Mouse (Mus musculus): Measurements from ENCODE around the gene Zfyve27. TPM values are rescaled to one million over a fixed set of nuclear protein-coding genes. Genes with fewer than 3 reads are reported as not detected.

The Zfyve27 gene
- polyA plus RNA-seq, 1 experiment = 32.3 TPM

DNA sequence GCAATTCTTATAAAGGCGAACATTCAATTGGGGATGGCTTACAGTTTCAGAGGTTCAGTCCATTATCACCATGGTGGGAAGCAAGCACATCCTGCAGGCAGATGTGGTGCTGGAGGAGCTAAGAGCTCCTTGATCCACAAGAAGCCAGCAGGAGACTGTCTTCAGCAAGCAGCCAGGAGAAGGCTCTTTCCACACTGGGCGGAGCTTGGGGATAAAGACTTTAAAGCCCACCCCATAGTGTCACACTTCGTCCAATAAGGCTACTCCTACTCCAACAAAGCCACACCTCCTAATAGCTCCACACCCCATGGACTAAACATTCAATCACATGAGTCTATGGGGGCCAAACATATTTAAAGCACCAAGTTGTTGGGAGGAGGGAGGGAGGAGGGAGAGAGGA is 21.8 kb upstream of the Zfyve27 start:
- Histone ChIP-seq H3K27ac (ENCODE audit: insufficient read depth, low read depth, low read length) (no peak overlapping the region), H3K4me3 (ENCODE audit: insufficient read depth, low read length) (no peak overlapping the region), H3K4me1 (ENCODE audit: control insufficient read depth, insufficient read depth, low read length) (peaks cover 26% of the 10 kb centered on the region)
- TF ChIP-seq POLR2A (IDR thresholded peaks at IDR 0.05; ENCODE audit: borderline replicate concordance, low read depth, low read length) = no peak
- TF ChIP-seq CTCF (IDR thresholded peaks at IDR 0.05; ENCODE audit: low read depth, low read length) = no peak

DNA sequence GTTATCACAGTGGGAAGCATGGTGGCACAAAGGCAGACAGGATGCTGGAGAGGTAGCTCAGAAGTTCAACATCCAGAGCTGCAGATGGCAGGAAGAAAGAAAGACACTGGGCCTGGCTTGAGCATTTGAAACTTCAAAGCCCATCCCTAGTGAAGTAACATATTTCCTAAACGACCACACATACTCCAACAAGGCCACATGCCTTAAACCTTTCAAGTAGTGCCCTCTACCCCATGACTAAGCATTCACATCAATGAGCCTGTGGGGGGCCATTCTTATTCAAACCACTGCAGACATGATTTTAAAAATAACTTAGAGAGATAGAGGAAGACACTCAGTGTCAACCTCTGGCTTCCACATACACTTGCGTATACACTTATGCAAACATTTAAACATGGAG is 21.0 kb upstream of the Zfyve27 start:
- H3K4me1 ChIP-seq (ENCODE audit: control insufficient read depth, insufficient read depth, low read length) = peaks cover 28% of the 10 kb centered on the region
- no peak overlapping the region for H3K4me3 ChIP-seq (ENCODE audit: insufficient read depth, low read length)
- H3K27ac ChIP-seq (ENCODE audit: insufficient read depth, low read depth, low read length) = no peak overlapping the region
- TF ChIP-seq CTCF (IDR thresholded peaks at IDR 0.05; ENCODE audit: low read depth, low read length) (no peak), POLR2A (IDR thresholded peaks at IDR 0.05; ENCODE audit: borderline replicate concordance, low read depth, low read length) (no peak)

DNA sequence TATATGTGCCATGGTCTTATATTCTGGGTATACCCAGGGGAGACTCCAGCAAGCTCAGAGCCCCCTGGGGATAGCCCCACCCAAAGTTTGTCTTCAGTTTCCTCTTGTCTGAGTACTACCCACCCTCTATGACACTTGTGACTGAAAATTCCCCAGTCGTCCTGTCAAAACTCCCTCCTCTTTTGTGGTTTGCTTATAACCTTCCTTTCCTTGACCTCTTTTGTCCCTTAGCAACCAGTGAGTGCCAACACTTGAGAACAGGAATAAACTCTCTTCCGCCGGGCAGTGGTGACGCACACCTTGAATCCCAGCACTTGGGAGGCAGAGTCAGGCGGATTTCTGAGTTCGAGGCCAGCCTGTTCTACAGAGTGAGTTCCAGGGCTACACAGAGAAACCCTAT is 19.7 kb upstream of the Zfyve27 start:
- Histone ChIP-seq H3K4me3 (ENCODE audit: insufficient read depth, low read length) (no peak overlapping the region), H3K27ac (ENCODE audit: insufficient read depth, low read depth, low read length) (no peak overlapping the region), H3K4me1 (ENCODE audit: control insufficient read depth, insufficient read depth, low read length) (peaks cover 33% of the 10 kb centered on the region)
- TF ChIP-seq POLR2A (IDR thresholded peaks at IDR 0.05; ENCODE audit: borderline replicate concordance, low read depth, low read length) (no peak), CTCF (IDR thresholded peaks at IDR 0.05; ENCODE audit: low read depth, low read length) (no peak)

DNA sequence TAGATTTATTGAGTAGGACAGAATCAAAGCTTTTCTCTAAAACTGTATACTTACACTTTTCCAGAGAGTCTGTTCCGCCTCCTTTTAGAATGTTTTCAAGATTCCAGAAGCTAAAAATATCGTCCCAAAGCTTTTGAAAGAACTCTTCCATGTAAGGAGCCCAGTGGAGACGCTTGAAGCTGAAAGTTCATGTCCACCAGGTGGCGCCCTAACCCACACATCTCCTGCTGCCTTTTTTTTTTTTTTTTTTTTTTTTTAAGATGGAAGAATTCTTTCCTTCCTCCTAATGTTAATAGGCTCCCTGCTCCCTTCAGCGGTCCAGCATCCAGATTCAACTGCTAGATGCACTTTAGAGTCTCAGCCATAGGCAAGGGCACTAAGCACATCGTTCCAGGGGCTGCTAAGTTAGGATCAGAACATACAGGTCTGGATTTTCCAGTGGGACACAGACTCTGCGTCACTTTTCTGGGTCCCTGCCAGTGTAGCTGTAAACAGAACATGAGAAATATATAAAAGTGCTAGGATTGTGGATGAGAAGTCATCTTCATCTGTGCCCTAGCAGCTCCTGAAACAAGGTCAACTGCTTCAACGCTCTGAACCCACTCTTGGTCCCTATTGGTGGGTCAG is 19.1 kb upstream of the Zfyve27 start:
- Histone ChIP-seq H3K27ac (ENCODE audit: insufficient read depth, low read depth, low read length) (no peak overlapping the region), H3K4me1 (ENCODE audit: control insufficient read depth, insufficient read depth, low read length) (peaks cover 38% of the 10 kb centered on the region), H3K4me3 (ENCODE audit: insufficient read depth, low read length) (no peak overlapping the region)
- TF ChIP-seq POLR2A (IDR thresholded peaks at IDR 0.05; ENCODE audit: borderline replicate concordance, low read depth, low read length) = no peak
- TF ChIP-seq CTCF (IDR thresholded peaks at IDR 0.05; ENCODE audit: low read depth, low read length) = peak; percentile 66

DNA sequence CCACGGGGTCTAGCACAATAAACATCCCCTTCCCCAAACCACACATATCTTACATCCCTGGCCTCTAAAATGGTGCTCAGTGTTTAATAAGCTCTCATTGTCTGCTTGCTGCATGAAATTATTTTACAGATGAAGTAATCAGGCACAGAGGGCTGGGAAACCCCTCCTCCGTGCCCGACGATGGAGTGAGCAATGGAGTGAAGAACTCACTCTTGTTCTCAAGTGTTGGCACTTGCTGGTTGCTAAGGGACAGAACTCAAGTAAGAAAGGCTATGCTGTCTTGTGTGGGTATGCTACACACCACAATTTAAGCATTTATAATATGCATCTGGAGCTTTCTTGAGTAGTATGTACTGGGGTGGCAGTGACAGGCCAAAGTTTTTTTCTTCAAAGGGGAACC is 18.5 kb upstream of the Zfyve27 start:
- H3K27ac ChIP-seq (ENCODE audit: insufficient read depth, low read depth, low read length) = no peak overlapping the region
- TF ChIP-seq CTCF (IDR thresholded peaks at IDR 0.05; ENCODE audit: low read depth, low read length) (no peak), POLR2A (IDR thresholded peaks at IDR 0.05; ENCODE audit: borderline replicate concordance, low read depth, low read length) (no peak)
- peaks cover 40% of the 10 kb centered on the region for H3K4me1 ChIP-seq (ENCODE audit: control insufficient read depth, insufficient read depth, low read length)
- H3K4me3 ChIP-seq (ENCODE audit: insufficient read depth, low read length) = no peak overlapping the region

DNA sequence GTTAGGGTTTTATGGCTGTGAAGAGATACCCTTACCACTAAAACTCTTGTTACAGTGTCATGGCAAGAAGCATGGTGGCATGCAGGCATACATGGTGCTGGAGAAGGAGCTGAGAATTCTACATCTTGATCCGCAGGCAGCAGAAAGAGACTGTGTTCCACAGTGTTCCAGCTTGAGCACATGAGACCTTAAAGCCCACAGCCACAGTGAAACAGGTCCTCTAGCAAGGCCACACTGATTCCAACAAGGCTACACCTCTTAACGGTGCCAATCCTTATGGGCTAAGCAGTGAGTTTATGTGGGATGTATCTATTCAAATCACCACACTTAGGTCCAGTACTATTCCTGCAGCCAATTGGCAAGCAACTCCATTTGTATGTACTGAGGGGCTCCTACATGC is 18.0 kb upstream of the Zfyve27 start:
- Histone ChIP-seq H3K4me3 (ENCODE audit: insufficient read depth, low read length) (no peak overlapping the region), H3K4me1 (ENCODE audit: control insufficient read depth, insufficient read depth, low read length) (peaks cover 40% of the 10 kb centered on the region), H3K27ac (ENCODE audit: insufficient read depth, low read depth, low read length) (no peak overlapping the region)
- TF ChIP-seq POLR2A (IDR thresholded peaks at IDR 0.05; ENCODE audit: borderline replicate concordance, low read depth, low read length) = no peak
- TF ChIP-seq CTCF (IDR thresholded peaks at IDR 0.05; ENCODE audit: low read depth, low read length) = no peak

DNA sequence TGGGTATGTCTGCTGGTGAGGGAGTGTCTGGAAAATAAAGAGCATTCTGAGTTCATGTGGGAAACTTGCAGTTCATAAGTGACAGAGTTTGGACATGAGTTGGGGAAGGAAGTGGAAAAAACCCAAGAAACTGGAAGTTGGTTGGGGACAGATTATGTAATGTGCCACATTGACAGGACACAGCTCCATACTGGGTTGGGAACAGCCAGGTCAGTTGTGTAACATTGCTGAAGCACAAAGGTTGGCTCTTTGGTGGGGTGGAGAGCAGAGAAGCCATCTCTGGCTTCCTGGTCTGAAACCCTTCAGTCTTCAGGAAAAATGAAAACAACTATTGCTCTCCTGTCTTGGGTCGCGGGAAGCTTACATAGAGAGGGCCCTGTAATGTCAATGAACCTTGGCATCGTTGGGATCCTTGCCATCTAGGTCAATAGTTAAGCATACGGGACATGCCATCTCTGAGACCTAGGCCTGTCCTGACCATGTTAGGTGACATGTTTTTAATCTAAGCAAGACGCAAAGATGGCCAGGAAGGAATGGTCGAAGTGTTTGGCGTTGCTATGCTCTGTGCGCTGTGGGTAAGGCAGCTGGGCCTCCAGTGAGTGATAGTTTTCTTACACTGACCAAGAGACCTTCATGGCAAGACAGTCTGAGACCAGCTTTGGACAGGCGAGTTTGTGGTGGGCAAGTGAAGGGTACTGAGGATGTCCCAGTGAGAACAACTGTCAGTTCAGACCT is 17.3 kb upstream of the Zfyve27 start:
- TF ChIP-seq POLR2A (IDR thresholded peaks at IDR 0.05; ENCODE audit: borderline replicate concordance, low read depth, low read length) (no peak), CTCF (IDR thresholded peaks at IDR 0.05; ENCODE audit: low read depth, low read length) (no peak)
- H3K27ac ChIP-seq (ENCODE audit: insufficient read depth, low read depth, low read length) = peak overlapping the region; percentile 15
- peaks cover 40% of the 10 kb centered on the region for H3K4me1 ChIP-seq (ENCODE audit: control insufficient read depth, insufficient read depth, low read length)
- no peak overlapping the region for H3K4me3 ChIP-seq (ENCODE audit: insufficient read depth, low read length)

DNA sequence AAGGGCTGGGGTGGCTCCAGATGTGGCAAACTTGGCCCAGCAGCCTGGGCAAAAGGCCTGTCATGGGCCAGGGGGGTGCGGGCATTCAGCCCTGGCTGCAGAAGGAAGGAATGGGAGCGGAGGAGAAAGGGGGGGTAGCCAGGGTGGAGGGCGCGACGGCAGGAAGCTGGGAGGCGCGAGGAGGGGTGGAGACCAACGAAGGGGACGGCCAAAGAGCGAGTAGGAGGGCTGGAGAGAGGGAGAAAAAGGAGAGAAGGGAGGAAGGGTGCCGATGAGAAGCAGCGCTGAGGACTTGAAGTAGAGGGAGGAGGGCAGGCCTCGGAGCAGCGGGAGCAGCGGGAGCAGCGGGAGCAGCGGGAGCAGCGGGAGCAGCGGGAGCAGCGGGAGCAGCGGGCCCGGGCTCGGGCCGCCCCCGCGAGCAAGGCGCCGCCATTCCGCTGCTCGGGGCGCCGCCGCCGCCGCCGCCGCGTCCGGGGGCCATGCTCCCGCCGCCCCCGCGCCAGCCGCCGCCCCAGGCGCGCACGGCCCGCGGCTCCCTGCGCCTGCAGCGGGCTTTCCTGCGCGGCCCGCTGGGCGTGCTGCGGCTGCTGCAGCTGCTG is 16.5 kb upstream of the Zfyve27 start, which contains the start of gene Marveld1:
Gene Marveld1 (plus strand): TSS at position 231 of the 599 bp plus-strand sequence.
- peak within 1 kb of the TSS; percentile 54 for H3K27ac ChIP-seq (ENCODE audit: insufficient read depth, low read depth, low read length)

DNA sequence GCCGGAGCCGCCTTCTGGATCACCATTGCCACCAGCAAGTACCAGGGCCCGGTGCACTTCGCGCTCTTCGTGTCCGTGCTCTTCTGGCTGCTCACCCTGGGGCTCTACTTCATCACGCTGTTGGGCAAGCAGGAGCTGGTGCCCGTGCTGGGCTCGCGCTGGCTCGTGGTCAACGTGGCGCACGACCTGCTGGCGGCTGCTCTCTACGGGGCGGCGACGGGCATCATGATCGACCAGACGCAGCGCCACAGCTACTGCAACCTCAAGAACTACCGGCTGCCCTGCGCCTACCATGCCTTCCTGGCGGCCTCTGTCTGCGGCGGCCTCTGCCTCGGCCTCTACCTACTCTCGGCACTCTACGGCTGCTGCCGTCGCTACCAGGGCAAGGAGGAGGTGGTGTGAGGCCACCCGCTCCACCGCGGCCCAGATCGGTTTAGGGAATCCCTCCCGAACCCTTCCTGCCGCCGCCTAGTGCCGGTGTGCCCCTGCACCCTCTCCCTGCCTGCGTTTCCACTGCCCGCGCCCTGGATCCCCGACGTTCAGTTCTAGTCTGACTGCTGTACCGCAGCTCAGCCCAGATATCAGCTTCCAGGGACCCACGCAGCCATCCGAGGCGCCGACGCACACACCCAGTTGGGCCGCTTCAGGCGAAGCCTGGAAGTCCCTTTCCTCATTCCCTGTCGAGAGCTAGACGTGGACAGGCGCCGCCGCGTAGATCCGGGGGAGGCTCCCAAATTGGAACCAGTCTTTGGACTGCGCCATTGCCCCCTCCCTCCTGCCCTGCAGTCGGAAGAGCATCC is 15.8 kb upstream of the Zfyve27 start:
- Histone ChIP-seq H3K4me3 (ENCODE audit: insufficient read depth, low read length) (peak overlapping the region; percentile 92), H3K4me1 (ENCODE audit: control insufficient read depth, insufficient read depth, low read length) (peaks cover 40% of the 10 kb centered on the region), H3K27ac (ENCODE audit: insufficient read depth, low read depth, low read length) (peak overlapping the region; percentile 54)
- TF ChIP-seq POLR2A (IDR thresholded peaks at IDR 0.05; ENCODE audit: borderline replicate concordance, low read depth, low read length) = no peak
- no peak for TF ChIP-seq CTCF (IDR thresholded peaks at IDR 0.05; ENCODE audit: low read depth, low read length)

More for the DNA sequence above, 16.5 kb upstream of the Zfyve27 start, which contains the start of gene Marveld1:
- TF ChIP-seq POLR2A (IDR thresholded peaks at IDR 0.05; ENCODE audit: borderline replicate concordance, low read depth, low read length) = no peak
- TF ChIP-seq CTCF (IDR thresholded peaks at IDR 0.05; ENCODE audit: low read depth, low read length) = no peak
- H3K4me1 ChIP-seq (ENCODE audit: control insufficient read depth, insufficient read depth, low read length) = peaks cover 40% of the 10 kb centered on the region
- H3K4me3 ChIP-seq (ENCODE audit: insufficient read depth, low read length) = peak within 1 kb of the TSS; percentile 92
